Mouse (Mus musculus) lung, postnatal 4 days (tissue): ENCODE results near the gene Zcchc18.
"Not testable (repeated sequence)": the region's sequence is repeated elsewhere in the genome, so short reads cannot be mapped to it uniquely, and the experiment has no call there.

Source experiments
- DNase-seq, 2 experiments: peaks; one replicate each; pipeline ENCODE4 v3.0.0; 2021

The Zcchc18 gene

GRCm38 (mm10) chrX:136992978-136993547 is at the start of gene Zcchc18:
Zcchc18 (plus strand) TSS chrX:136993155.
- DNase-seq: peak; percentile 45 to 55

DNA sequence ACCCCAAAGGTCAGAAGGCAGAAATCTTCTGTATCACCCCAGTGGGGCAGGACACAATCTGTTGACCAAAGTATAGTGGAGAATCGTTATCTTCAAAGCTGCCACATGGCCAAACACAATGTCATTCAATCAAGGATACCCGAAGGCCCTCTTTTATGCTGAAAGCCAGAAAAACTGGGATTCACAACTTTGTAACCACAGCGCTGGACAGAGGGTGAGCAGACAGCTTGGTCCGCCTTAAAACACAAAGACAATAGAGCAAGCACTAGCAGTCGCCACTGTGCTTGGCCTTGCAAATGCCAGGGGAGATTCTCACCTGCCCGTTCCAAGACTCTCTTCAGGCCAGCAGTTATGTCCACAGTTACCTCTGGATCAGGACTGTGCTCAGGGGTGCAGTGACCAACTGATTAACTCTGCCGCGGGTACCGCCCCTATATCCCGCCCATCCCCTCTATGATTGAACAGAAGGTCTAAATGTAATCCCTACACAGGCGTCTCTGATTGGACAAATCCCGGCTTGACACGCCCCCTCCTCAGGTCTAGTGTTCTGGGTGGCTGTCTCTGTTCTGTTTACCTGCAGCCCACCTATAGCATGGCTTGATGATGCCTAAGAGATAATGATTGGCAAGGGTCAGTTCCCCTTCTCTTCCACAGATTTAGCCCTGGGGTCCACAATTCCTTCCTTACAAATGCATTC is 35.2 kb upstream of the Zcchc18 start:
- peak; percentile 61 to 76 for DNase-seq

DNA sequence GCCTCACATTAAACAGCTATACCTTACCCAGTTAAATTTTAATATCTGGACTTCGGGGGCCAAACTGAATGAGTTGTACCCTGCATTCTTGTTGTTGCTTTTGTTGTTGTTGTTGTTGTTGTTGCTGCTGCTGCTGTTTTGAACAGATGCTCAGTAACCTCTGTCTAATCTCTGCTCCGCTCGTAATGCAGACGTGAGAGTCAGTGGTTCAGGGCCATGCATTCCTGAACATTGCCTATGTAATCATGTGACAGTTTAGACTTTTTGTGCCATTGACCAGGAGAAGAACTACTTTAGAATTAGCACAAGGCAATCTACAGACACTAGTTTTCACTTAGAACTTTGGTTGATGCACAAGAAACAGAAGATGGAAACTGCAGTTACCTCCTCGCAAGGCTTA is 34.7 kb upstream of the Zcchc18 start:
- DNase-seq: not testable (repeated sequence)

DNA sequence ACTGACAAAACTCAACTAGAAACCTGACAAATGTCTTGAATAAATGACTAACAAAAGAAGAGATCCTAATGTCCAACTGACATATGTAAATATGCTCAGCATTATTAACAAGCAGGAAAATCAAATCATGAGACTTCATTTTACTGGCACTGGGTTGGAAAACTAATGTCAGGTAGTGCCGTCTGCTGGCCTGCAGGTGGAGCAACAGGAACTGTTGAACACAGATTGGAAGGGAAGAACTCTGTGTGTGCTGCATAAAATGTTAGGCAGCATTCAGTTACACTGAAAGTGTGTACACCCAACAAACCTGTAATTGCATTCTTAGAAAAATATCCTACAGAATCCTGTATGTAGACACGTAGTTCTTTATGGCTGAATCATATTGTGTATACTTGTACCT is 33.3 kb upstream of the Zcchc18 start:
- no peak for DNase-seq

- not testable (repeated sequence) for DNase-seq
Measured at GRCm38 (mm10) chrX:136975397-136975796, 17.6 kb upstream of the Zcchc18 start, which contains the start of gene Tmsb15b2. Tmsb15b2 (minus strand) TSS chrX:136975497.

DNA sequence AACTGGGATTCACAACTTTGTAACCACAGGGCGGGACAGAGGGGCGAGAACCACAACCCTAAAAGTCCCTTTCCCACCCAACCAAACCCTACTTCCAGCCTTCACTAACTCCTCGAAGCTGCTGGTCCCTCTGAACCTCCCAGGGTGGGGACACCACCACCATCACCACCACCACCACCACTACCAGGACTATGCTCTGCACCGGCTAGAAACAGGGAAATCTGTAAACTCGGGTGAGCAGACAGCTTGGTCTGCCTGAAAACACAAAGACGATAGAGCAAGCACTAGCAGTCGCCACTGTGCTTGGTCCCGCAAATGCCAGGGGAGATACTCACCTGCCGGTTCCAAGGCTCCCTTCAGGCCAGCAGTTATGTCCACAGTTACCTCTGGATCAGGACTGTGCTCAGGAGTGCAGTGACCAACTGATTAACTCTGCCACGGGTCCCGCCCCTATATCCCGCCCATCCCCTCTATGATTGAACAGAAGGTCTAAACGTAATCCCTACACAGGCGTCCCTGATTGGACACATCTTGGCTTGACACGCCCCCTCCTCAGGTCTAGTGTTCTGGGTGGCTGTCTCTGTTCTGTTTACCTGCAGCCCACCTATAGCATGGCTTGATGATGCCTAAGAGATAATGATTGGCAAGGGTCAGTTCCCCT is 16.4 kb upstream of the Zcchc18 start, which contains the start of the genes Tmsb15l and Tmsb15b1:
Tmsb15l (minus strand) TSS at position 446 of the 661 bp plus-strand sequence.
Tmsb15b1 (minus strand) TSS at position 451 of the 661 bp plus-strand sequence.
- DNase-seq: peak; percentile 42 to 85

GRCm38 (mm10) chrX:136978616-136979015 is 14.3 kb upstream of the Zcchc18 start:
- no peak for DNase-seq

DNA sequence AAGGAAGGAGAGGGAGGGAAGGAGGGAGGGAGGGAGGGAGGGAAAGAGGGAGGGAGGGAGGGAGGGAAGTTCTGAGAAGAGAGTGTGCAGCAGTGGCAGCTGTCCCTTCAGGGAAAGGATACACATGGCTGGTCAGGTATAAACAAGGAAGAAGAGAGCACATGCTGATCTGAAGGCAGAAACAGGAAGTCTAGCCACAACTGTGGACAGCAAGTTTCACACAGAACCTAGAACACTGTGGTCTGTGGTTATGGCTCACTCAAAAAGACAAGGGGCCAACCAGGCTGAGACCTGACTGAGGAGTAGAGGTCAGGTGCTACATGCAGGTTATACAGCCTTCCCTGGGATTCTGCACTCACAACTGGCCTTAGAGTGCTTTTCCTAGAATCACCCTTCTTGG is 6.9 kb upstream of the Zcchc18 start:
- DNase-seq: no peak

DNA sequence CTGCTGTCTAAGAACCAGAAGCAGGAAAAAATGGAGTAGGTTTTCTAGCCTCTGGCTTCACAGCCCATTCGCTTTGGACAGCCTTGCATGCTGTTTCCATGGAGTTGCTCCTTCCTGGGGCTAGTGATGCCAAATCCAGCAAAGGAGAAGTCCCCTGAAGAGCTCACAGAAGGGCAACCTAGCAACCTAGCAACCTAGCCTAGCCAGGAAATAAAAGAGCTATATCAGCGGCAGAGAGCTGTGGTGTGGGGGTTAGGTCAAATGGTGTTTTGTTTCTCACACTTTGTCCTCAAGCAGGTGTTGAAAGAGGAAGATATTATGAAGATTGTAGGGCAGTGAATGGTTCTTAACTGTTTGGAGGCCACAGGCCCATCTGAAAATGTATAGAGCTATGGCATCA is 1.7 kb upstream of the Zcchc18 start:
- DNase-seq: no peak

DNA sequence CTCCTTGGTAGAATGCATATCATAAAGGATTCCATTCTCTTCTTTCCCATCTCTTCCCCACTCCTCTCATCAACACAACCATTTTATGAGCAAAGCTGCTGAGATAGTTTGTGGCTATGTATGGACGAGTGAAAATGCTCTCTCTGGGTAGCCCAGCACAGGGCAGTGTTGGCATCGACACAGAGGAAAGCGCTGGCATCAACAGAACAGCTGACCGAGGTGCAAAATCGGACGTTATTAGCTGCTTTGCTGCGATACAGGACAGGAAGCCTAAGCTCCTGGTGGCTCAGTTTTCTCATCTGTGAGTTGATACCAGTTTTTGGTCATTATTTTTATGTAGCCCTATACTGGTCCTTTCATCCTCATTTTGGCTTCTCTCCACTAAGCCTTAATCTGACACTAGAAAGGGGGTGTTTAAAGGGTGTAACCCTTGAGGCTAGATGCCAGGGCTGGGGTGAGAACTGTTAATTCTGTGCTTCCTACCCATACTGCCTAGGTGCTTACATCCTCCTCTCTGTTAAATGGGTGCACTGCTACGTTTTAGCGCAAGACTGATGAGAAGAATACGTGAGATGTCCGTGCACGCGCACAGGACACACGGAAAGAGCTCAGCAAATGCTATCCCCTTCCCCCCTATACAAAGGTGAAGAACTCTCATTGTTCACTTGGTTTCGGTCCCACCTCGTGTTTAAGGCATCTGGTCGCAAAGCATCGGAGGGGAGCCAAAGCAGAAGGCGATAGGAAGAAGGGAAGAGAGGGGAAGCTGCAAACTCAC is 577 bp upstream of the Zcchc18 start:
- no peak for DNase-seq

DNA sequence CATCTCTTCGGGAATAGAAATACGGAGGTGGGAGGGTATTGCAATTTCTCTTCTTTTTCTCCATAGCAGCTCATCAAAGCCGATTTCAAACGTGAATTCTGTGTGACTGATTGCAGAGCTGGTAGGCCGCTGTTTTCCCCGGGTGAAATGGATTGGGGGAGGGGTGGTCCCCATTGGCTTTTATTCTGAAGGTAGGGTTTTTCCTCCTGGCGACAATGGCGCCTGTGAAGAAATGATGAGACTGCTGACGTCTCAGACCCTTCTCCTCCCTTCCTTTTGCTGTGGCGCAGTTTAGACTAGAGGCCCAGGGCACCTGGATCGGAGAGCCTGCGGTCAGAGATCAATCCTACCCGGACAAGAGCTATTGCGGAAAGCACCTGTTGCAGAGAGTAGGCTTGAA is 686 bp downstream of the Zcchc18 start:
- no peak for DNase-seq

DNA sequence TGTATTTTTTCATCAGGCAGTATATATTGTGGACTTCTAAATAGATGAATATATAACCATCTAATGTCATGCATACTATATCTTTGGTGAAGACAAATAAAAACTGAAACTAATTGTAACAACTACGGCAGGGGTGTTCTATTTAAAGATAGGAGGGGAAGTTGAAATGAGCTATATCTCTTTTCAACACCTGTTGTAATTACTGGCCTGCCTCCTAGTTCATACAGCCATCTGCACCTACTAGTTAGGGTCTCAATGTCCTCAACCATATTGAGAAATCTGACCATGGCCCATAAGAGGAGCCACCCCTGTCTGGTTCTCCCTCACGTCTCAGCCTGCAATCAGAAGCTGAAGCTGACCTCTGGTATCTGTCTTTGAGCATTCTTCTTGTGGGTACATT is 3.3 kb downstream of the Zcchc18 start:
- no peak for DNase-seq

DNA sequence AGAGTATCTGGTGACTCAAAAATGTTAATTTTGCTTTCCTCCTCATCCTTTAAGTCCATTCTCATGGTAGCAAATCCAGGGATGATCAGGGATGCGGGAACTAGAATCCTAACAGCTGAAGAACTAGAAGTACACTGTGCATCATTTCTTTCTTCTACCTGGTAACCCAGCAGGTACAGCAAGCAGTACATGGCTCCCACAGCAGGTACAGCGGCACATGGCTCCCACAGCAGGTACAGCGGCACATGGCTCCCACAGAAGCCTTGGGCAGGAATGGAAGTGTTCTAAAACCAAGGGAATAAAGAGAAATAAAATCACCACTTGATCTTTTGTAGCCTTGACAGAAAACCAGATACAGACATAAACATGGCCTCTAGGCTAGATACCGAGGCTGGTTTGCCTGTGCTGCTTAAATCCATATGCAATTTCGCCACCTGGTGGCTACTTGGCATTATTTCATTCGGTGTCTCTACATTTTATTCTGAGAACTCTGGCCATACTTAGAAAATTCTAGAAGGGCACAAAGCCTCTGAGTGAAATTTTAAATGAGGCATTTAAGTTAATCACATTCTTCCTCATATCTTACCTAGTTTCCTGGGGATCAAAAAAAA is 22.2 kb downstream of the Zcchc18 start:
- peak in 1 of 2 experiments; percentile 41 for DNase-seq

- no peak for DNase-seq
Measured at GRCm38 (mm10) chrX:137017668-137018067, 24.7 kb downstream of the Zcchc18 start.

DNA sequence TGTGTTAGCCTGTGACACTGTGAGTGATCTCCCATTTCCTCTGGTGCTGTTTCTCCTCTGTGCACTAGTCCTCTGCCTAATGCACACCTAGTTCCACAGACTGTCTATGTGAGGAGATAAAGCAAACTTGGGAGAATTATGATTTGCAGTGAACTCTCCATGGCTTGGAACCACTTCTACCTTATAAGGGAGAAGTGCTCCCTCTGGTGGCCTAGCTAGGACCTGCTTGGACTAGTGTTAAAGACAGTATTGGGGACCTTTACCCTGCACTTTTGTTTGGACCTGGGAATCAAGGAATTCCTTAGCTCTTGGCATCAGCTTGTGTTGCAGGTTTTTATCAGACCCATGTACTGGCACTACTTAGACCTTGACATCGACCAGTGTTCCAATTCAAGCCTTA is 26.4 kb downstream of the Zcchc18 start:
- peak in 1 of 2 experiments; percentile 59 for DNase-seq

- DNase-seq: peak in 1 of 2 experiments; percentile 21
Measured at GRCm38 (mm10) chrX:137030916-137031315, 38.0 kb downstream of the Zcchc18 start.

- DNase-seq: no peak
Measured at GRCm38 (mm10) chrX:137031726-137032125, 38.8 kb downstream of the Zcchc18 start.

- no peak for DNase-seq
Measured at GRCm38 (mm10) chrX:137034322-137034721, 41.4 kb downstream of the Zcchc18 start.

DNA sequence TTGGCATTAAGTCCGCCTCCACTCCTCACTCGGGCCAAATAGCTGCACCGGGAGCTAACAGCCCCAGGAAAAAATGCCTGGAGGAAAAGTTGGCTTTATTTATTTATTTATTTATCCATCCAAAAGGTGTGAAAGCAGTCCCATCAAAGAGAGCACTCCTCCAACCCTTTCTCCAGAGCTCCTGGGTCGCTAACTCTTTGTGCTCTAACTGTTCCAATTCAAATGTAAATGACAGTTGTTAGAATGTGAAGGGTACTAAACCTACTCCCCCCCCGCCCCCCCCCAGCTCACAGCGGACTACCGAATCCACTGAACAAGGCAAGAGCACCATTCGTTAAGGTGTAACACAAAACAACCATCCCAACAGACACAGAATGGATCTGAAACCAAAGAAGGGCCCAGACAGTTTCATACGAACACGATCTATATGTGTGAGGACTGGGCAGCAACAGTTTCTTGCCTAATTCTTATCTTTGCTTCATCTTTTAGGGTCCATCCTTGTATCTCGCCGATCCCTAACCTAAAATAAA is 44.6 kb downstream of the Zcchc18 start:
- DNase-seq: no peak

DNA sequence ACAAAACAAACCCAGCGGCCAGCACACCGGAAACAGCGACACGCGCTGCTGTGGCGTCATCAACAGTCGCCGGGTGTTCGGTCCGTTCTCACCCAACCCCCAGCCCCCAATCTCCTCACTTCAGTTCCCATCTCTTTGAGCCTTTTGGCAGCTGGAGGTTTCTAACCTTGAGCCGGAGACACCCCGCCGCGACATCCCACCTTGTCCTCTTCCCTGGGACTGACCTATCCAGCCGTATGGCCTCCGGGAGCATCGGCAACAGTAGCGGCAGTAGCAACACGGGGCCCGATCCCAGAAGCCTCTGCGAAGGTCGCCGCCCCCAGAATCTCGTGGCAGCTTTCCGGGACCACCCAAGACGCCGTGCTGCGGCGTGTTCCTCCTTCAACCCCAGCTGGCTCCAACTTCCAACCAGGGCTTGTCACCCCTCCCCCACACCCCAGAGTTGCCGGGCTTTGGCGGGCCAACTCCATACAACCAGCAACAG is 45.1 kb downstream of the Zcchc18 start, which contains the start of gene Slc25a53:
Slc25a53 (minus strand) TSS at position 303 of the 484 bp plus-strand sequence.
- DNase-seq: peak; percentile 89 to 93

- DNase-seq: no peak
Measured at GRCm38 (mm10) chrX:137038502-137038901, 45.5 kb downstream of the Zcchc18 start.
